Mouse (Mus musculus): ENCODE data around the gene Cfap99. TPM values are rescaled to one million over a fixed set of nuclear protein-coding genes. Genes with fewer than 3 reads are reported as not detected.

The Cfap99 gene
- polyA plus RNA-seq, 1 experiment: 0.46 TPM

GRCm38 (mm10) chr5:34287001-34287837, 1.2 kb upstream of the Cfap99 start:
- TF ChIP-seq POLR2A (IDR thresholded peaks at IDR 0.05; ENCODE audit: extremely low read depth, insufficient read depth, low read length) (no peak), CTCF (IDR thresholded peaks at IDR 0.05; ENCODE audit: extremely low read depth, insufficient read depth, low read length) (no peak)
- Histone ChIP-seq H3K27ac (ENCODE audit: insufficient read depth, low read length) (peak overlapping the region; percentile 58; the same call in 1 of the 2 replicates), H3K4me1 (ENCODE audit: control insufficient read depth, insufficient read depth, low read length) (peaks cover 2% of the 10 kb centered on the region; the same call in 1 of the 2 replicates)

GRCm38 (mm10) chr5:34287838-34288145, 608 bp upstream of the Cfap99 start:
- Histone ChIP-seq H3K27ac (ENCODE audit: insufficient read depth, low read length) (peak overlapping the region; percentile 58), H3K4me3 (ENCODE audit: insufficient read depth, low read length) (peak overlapping the region; percentile 95), H3K4me1 (ENCODE audit: control insufficient read depth, insufficient read depth, low read length) (peaks cover 2% of the 10 kb centered on the region; the same call in 1 of the 2 replicates)
- TF ChIP-seq CTCF (IDR thresholded peaks at IDR 0.05; ENCODE audit: extremely low read depth, insufficient read depth, low read length): no peak
- no peak for TF ChIP-seq POLR2A (IDR thresholded peaks at IDR 0.05; ENCODE audit: extremely low read depth, insufficient read depth, low read length)

More at GRCm38 (mm10) chr5:34287001-34287837, 1.2 kb upstream of the Cfap99 start:
- peak overlapping the region; percentile 95 for H3K4me3 ChIP-seq (ENCODE audit: insufficient read depth, low read length)

DNA sequence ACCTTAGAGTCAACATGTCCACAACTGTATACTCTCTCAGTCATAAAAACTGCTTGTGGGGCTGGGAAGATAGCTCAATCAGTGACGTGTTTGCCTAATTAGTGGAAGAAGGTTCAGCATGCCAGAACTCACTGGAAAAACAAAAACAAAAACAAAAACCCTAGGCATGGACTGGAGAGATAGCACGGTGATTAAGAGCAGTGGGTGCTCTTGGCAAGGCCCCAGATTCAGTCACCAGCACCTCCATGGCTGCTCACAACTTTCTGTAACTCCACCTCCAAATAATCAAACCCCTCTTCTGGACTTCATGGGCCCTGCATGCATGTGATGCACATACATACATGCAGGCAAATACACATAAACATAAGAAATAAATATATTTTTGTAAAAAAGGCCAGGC, 886 bp downstream of the Cfap99 start:
- H3K4me3 ChIP-seq (ENCODE audit: insufficient read depth, low read length): peak overlapping the region; percentile 95; the same call in 1 of the 2 replicates
- no peak overlapping the region for H3K27ac ChIP-seq (ENCODE audit: insufficient read depth, low read length)
- TF ChIP-seq CTCF (IDR thresholded peaks at IDR 0.05; ENCODE audit: extremely low read depth, insufficient read depth, low read length): no peak
- no peak for TF ChIP-seq POLR2A (IDR thresholded peaks at IDR 0.05; ENCODE audit: extremely low read depth, insufficient read depth, low read length)

DNA sequence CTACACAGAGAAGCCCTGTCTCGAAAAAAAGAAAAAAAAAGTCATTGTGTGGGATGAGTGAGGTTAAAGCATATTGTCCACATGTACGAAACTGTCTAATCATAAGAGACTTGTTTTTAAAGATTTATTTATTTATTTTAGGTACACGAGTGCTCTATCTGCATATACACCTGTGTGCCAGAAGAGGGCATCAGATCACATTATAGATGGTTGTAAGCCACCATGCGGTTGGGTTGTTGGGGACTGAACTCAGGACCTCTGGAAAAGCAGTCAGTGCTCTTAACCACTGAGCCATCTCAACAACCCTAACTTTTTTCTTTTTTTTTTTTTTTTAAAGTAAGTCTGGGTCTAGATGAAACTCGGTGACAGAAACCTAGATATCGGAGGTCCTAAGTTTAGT, 5.0 kb downstream of the Cfap99 start:
- Histone ChIP-seq H3K4me3 (ENCODE audit: insufficient read depth, low read length) (no peak overlapping the region), H3K27ac (ENCODE audit: insufficient read depth, low read length) (no peak overlapping the region), H3K4me1 (ENCODE audit: control insufficient read depth, insufficient read depth, low read length) (peaks cover 2% of the 10 kb centered on the region; the same call in 1 of the 2 replicates)
- no peak for TF ChIP-seq CTCF (IDR thresholded peaks at IDR 0.05; ENCODE audit: extremely low read depth, insufficient read depth, low read length)
- no peak for TF ChIP-seq POLR2A (IDR thresholded peaks at IDR 0.05; ENCODE audit: extremely low read depth, insufficient read depth, low read length)

More for the DNA sequence above, 886 bp downstream of the Cfap99 start:
- H3K4me1 ChIP-seq (ENCODE audit: control insufficient read depth, insufficient read depth, low read length): peaks cover 2% of the 10 kb centered on the region; the same call in 1 of the 2 replicates

DNA sequence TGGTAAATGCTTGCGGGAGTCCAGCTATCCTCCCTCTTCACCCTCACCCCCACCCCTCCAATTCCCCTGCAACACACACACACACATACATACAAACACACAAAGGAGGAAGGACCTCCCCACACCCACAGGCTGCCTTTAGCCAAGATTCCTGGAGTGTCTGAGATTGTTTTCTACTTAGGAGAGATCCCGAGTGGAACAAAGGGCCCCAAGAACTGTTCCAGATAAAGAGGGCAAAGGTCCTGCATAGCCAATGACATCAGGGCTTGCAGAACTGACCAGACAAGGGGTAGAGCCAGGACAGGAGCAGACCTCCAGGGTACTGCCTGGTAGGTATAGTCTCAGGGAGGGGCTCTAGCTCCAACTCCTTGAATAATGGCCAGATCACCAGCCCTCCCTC, 6.3 kb downstream of the Cfap99 start:
- no peak for TF ChIP-seq CTCF (IDR thresholded peaks at IDR 0.05; ENCODE audit: extremely low read depth, insufficient read depth, low read length)
- TF ChIP-seq POLR2A (IDR thresholded peaks at IDR 0.05; ENCODE audit: extremely low read depth, insufficient read depth, low read length): no peak
- H3K4me1 ChIP-seq (ENCODE audit: control insufficient read depth, insufficient read depth, low read length): no peaks in the 10 kb centered on the region
- H3K27ac ChIP-seq (ENCODE audit: insufficient read depth, low read length): no peak overlapping the region
- no peak overlapping the region for H3K4me3 ChIP-seq (ENCODE audit: insufficient read depth, low read length)

DNA sequence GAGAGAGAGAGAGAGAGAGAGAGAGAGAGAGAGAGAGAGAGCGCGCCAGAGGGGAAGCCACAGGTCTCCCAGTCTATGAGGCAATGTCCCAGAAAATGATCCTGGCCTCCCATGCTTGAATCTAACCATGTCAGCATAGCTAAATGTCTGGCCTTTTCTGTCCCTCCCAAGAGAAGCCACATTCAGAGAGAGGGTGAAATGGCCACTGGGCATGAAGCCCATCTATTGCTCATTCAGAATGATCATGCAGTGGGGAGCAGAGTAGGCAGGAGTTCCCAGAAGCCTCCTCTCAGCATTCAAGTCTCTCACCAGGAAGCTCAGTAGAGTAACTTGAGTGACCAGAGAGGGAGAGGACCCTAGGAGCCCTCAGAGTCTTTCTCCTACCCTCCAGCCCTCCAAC, 6.7 kb downstream of the Cfap99 start:
- H3K4me1 ChIP-seq (ENCODE audit: control insufficient read depth, insufficient read depth, low read length): no peaks in the 10 kb centered on the region
- no peak overlapping the region for H3K27ac ChIP-seq (ENCODE audit: insufficient read depth, low read length)
- TF ChIP-seq POLR2A (IDR thresholded peaks at IDR 0.05; ENCODE audit: extremely low read depth, insufficient read depth, low read length) (no peak), CTCF (IDR thresholded peaks at IDR 0.05; ENCODE audit: extremely low read depth, insufficient read depth, low read length) (no peak)
- H3K4me3 ChIP-seq (ENCODE audit: insufficient read depth, low read length): no peak overlapping the region

DNA sequence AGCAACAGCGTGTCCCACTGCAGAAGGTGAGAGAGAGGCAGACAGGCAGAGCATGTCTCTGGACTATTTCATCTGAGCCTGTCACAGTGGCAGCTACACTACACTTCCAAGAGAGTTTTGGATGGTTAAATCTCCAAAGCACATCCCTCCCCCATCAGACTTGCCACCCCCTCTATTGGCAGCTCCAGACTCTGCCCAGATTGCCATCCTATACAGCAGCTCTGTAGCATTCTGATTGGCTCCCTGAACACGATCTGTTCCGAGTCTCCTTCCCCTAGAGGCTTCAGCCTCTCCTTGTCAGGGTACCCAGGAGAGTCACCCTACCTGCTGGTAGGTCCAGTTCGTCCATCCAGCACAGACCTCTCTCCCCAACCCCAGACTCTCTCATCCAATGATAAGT, 9.7 kb downstream of the Cfap99 start:
- Histone ChIP-seq H3K4me3 (ENCODE audit: insufficient read depth, low read length) (no peak overlapping the region), H3K27ac (ENCODE audit: insufficient read depth, low read length) (no peak overlapping the region), H3K4me1 (ENCODE audit: control insufficient read depth, insufficient read depth, low read length) (no peaks in the 10 kb centered on the region)
- TF ChIP-seq POLR2A (IDR thresholded peaks at IDR 0.05; ENCODE audit: extremely low read depth, insufficient read depth, low read length) (no peak), CTCF (IDR thresholded peaks at IDR 0.05; ENCODE audit: extremely low read depth, insufficient read depth, low read length) (no peak)

- Histone ChIP-seq H3K27ac (ENCODE audit: insufficient read depth, low read length) (no peak overlapping the region), H3K4me3 (ENCODE audit: insufficient read depth, low read length) (no peak overlapping the region), H3K4me1 (ENCODE audit: control insufficient read depth, insufficient read depth, low read length) (no peaks in the 10 kb centered on the region)
- TF ChIP-seq POLR2A (IDR thresholded peaks at IDR 0.05; ENCODE audit: extremely low read depth, insufficient read depth, low read length) (no peak), CTCF (IDR thresholded peaks at IDR 0.05; ENCODE audit: extremely low read depth, insufficient read depth, low read length) (no peak)
These were observed 10.6 kb downstream of the Cfap99 start for GRCm38 (mm10) chr5:34298937-34299535.

DNA sequence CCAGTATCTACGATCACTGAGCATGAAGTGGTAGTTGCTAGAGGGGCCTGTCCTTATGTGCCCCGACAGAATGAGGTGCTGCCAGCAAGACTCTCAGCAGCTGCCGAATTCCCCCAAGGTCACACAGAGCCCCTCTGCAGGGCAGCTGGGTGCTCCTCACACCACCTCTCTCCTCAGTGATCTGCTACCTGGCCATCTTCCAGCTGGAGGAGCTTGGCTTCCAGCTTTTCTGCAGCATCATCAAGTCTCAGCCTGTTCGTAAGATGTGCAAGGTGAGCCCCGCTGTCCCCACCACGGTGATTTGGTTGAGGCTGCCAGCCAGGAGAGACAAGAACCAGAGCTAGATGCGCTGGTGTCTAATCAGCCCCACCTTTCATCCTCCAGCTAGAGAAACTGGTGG, 14.0 kb downstream of the Cfap99 start:
- no peaks in the 10 kb centered on the region for H3K4me1 ChIP-seq (ENCODE audit: control insufficient read depth, insufficient read depth, low read length)
- no peak for TF ChIP-seq POLR2A (IDR thresholded peaks at IDR 0.05; ENCODE audit: extremely low read depth, insufficient read depth, low read length)
- TF ChIP-seq CTCF (IDR thresholded peaks at IDR 0.05; ENCODE audit: extremely low read depth, insufficient read depth, low read length): no peak

GRCm38 (mm10) chr5:34309016-34309415, 20.6 kb downstream of the Cfap99 start:
- TF ChIP-seq CTCF (IDR thresholded peaks at IDR 0.05; ENCODE audit: extremely low read depth, insufficient read depth, low read length): no peak
- no peak for TF ChIP-seq POLR2A (IDR thresholded peaks at IDR 0.05; ENCODE audit: extremely low read depth, insufficient read depth, low read length)
- Histone ChIP-seq H3K4me3 (ENCODE audit: insufficient read depth, low read length) (no peak overlapping the region), H3K4me1 (ENCODE audit: control insufficient read depth, insufficient read depth, low read length) (no peaks in the 10 kb centered on the region), H3K27ac (ENCODE audit: insufficient read depth, low read length) (no peak overlapping the region)

More for the DNA sequence above, 14.0 kb downstream of the Cfap99 start:
- Histone ChIP-seq H3K4me3 (ENCODE audit: insufficient read depth, low read length) (no peak overlapping the region), H3K27ac (ENCODE audit: insufficient read depth, low read length) (no peak overlapping the region)

All from cortical plate, adult 2 months (tissue).